Mouse (Mus musculus): ENCODE measurements around the gene Ank3. TPM values are rescaled to one million over a fixed set of nuclear protein-coding genes. Genes with fewer than 3 reads are reported as not detected.
A peak's percentile ranks its signal among the peaks of the same experiment; 100 is the strongest.

Ank3 gene
- total RNA-seq, 2 experiments from 2014 or later, result 405 to 539 TPM

GRCm38 (mm10) chr10:69793079-69793478, 394.5 kb downstream of the Ank3 start:
- DNase-seq (ENCODE audit: extremely low spot score in 1 of 2, low spot score in 1 of 2), result peak in 1 of 2 experiments; percentile 54

- no peak for DNase-seq (ENCODE audit: extremely low spot score in 1 of 2, low spot score in 1 of 2)
Measured at GRCm38 (mm10) chr10:69795656-69796055, 397.1 kb downstream of the Ank3 start.

GRCm38 (mm10) chr10:69796421-69796886, 397.9 kb downstream of the Ank3 start:
- DNase-seq (ENCODE audit: extremely low spot score in 1 of 2, low spot score in 1 of 2), result no peak

GRCm38 (mm10) chr10:69803135-69803756, 404.7 kb downstream of the Ank3 start:
- peak in 1 of 2 experiments; percentile 37 for DNase-seq (ENCODE audit: extremely low spot score in 1 of 2, low spot score in 1 of 2)

- DNase-seq (ENCODE audit: extremely low spot score in 1 of 2, low spot score in 1 of 2), result no peak
Measured at GRCm38 (mm10) chr10:69804613-69805012, 406.0 kb downstream of the Ank3 start.

- no peak for DNase-seq (ENCODE audit: extremely low spot score in 1 of 2, low spot score in 1 of 2)
Measured at GRCm38 (mm10) chr10:69810785-69811184, 412.2 kb downstream of the Ank3 start.

- DNase-seq (ENCODE audit: extremely low spot score in 1 of 2, low spot score in 1 of 2), result no peak
Measured at GRCm38 (mm10) chr10:69813823-69814522, 415.4 kb downstream of the Ank3 start.

- DNase-seq (ENCODE audit: extremely low spot score in 1 of 2, low spot score in 1 of 2), result peak in 1 of 2 experiments; percentile 34
Measured at GRCm38 (mm10) chr10:69821245-69821644, 422.7 kb downstream of the Ank3 start.

- DNase-seq (ENCODE audit: extremely low spot score in 1 of 2, low spot score in 1 of 2), result no peak
Measured at GRCm38 (mm10) chr10:69828770-69829169, 430.2 kb downstream of the Ank3 start.

GRCm38 (mm10) chr10:69829236-69829635, 430.7 kb downstream of the Ank3 start:
- DNase-seq (ENCODE audit: extremely low spot score in 1 of 2, low spot score in 1 of 2), result no peak

GRCm38 (mm10) chr10:69831568-69831967, 433.0 kb downstream of the Ank3 start:
- no peak for DNase-seq (ENCODE audit: extremely low spot score in 1 of 2, low spot score in 1 of 2)

- DNase-seq (ENCODE audit: extremely low spot score in 1 of 2, low spot score in 1 of 2), result no peak
Measured at GRCm38 (mm10) chr10:69832241-69832640, 433.7 kb downstream of the Ank3 start.

- DNase-seq (ENCODE audit: extremely low spot score in 1 of 2, low spot score in 1 of 2), result no peak
Measured at GRCm38 (mm10) chr10:69832822-69833221, 434.2 kb downstream of the Ank3 start.

GRCm38 (mm10) chr10:69834700-69835099, 436.1 kb downstream of the Ank3 start:
- DNase-seq (ENCODE audit: extremely low spot score in 1 of 2, low spot score in 1 of 2), result no peak

GRCm38 (mm10) chr10:69845749-69846148, 447.2 kb downstream of the Ank3 start:
- no peak for DNase-seq (ENCODE audit: extremely low spot score in 1 of 2, low spot score in 1 of 2)

GRCm38 (mm10) chr10:69852366-69853091, 454.0 kb downstream of the Ank3 start:
- DNase-seq (ENCODE audit: extremely low spot score in 1 of 2, low spot score in 1 of 2), result no peak

- no peak for DNase-seq (ENCODE audit: extremely low spot score in 1 of 2, low spot score in 1 of 2)
Measured at GRCm38 (mm10) chr10:69854587-69855185, 456.1 kb downstream of the Ank3 start.

GRCm38 (mm10) chr10:69858011-69858410, 459.4 kb downstream of the Ank3 start:
- no peak for DNase-seq (ENCODE audit: extremely low spot score in 1 of 2, low spot score in 1 of 2)

- no peak for DNase-seq (ENCODE audit: extremely low spot score in 1 of 2, low spot score in 1 of 2)
Measured at GRCm38 (mm10) chr10:69858897-69859605, 460.5 kb downstream of the Ank3 start.

GRCm38 (mm10) chr10:69859848-69860479, 461.4 kb downstream of the Ank3 start:
- no peak for DNase-seq (ENCODE audit: extremely low spot score in 1 of 2, low spot score in 1 of 2)
